Mouse (Mus musculus) kidney, embryonic 15.5 days (tissue): ENCODE measurements at regions not wholly inside any gene's neighbourhood (a gene's known extent, or its start where the extent isn't known, plus 50 kb on each side); places are given as distances from the start of the nearest gene placed in this dataset.
A peak's percentile ranks its signal among the peaks of the same experiment; 100 is the strongest.

Experiments
- ATAC-seq: fragments of 200-750 bp; cut with Nextera tagmentation; replicated peaks from 2 replicates; pipeline ENCODE4 v1.8.0; 2017; ENCODE audit warnings: moderate TSS enrichment; ENCODE audit not compliant: low FRiP score
- H3K27ac ChIP-seq: fragments of 300-500 bp; sonication (generic); 2 replicates; pipeline ENCODE4 v1.5.1; 2015; ENCODE audit warnings: mild to moderate bottlenecking, inconsistent platforms
- H3K27me3 ChIP-seq: fragments of 300-500 bp; sonication (generic); 2 replicates; pipeline ENCODE4 v1.6.1; 2015; ENCODE audit warnings: inconsistent platforms
- H3K36me3 ChIP-seq: fragments of 300-500 bp; sonication (generic); 2 replicates; pipeline ENCODE4 v1.6.1; 2015; ENCODE audit warnings: inconsistent platforms
- H3K4me1 ChIP-seq: fragments of 300-500 bp; sonication (generic); 2 replicates; pipeline ENCODE4 v1.6.1; 2015; ENCODE audit warnings: inconsistent platforms
- H3K4me2 ChIP-seq: fragments of 300-500 bp; sonication (generic); 2 replicates; pipeline ENCODE4 v1.6.1; 2015; ENCODE audit warnings: moderate library complexity, mild to moderate bottlenecking, inconsistent platforms
- H3K4me3 ChIP-seq: fragments of 300-500 bp; sonication (generic); replicated peaks from 2 replicates; pipeline ENCODE4 v1.5.1; 2015; ENCODE audit warnings: mild to moderate bottlenecking, inconsistent platforms
- H3K9ac ChIP-seq: fragments of 300-500 bp; sonication (generic); 2 replicates; pipeline ENCODE4 v1.6.1; 2015; ENCODE audit warnings: mild to moderate bottlenecking, inconsistent platforms
- H3K9me3 ChIP-seq: fragments of 300-500 bp; sonication (generic); replicated peaks from 2 replicates; pipeline ENCODE4 v1.6.1; 2016; ENCODE audit warnings: inconsistent platforms
- WGBS: fragments of 180-500 bp; shearing (Covaris S2); methylation state at CpG from one replicate; pipeline ENCODE4 v1.1.7; 2015; ENCODE audit warnings: mixed read lengths; 5-methylcytosine and 5-hydroxymethylcytosine counted together

- Histone ChIP-seq H3K9me3 (no peaks in the 10 kb centered on the region), H3K27ac (0 out of 2 replicates have a peak overlapping the region, but pooled peaks have one; percentile 48), H3K4me1 (0 out of 2 replicates have a peak, but pooled peaks cover 12% of the 10 kb centered on the region), H3K4me2 (no peak overlapping the region), H3K27me3 (no peaks in the 10 kb centered on the region), H3K9ac (no peak overlapping the region), H3K36me3 (no peaks in the 10 kb centered on the region), H3K4me3 (no peak overlapping the region)
- WGBS: 36% methylated on average over 7 of the region's 7 CpGs
- ATAC-seq: no peak
Observed at GRCm38 (mm10) chr1:88860871-88861589, 159.0 kb upstream of the Arl4c start.

DNA sequence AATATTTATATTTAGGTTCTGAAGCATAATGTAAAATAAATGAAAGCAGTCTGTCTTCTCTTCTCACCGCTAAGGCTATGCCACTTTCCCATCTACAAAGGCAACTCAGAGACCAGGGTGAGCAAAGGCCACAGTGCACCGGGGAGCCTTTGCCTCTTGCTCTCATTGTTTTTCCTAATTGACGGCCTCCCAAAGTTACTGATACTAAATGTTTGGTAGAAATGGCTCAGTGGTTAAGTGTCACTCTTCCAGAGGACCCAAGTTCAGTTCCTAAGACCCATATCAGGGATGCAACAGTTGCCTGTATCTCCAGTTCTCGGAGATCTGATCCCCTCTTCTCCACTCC lies 159.5 kb upstream of the Arl4c start:
- H3K4me3 ChIP-seq: no peak overlapping the region
- 67% methylated on average over 4 of the region's 4 CpGs for WGBS
- H3K27ac ChIP-seq: peak overlapping the region; percentile 48; the same call in 1 of the 2 replicates
- no peak overlapping the region for H3K9ac ChIP-seq
- ATAC-seq: no peak
- H3K36me3 ChIP-seq: no peaks in the 10 kb centered on the region
- no peaks in the 10 kb centered on the region for H3K9me3 ChIP-seq
- H3K4me2 ChIP-seq: no peak overlapping the region
- H3K27me3 ChIP-seq: no peaks in the 10 kb centered on the region
- 0 out of 2 replicates have a peak, but pooled peaks cover 12% of the 10 kb centered on the region for H3K4me1 ChIP-seq

DNA sequence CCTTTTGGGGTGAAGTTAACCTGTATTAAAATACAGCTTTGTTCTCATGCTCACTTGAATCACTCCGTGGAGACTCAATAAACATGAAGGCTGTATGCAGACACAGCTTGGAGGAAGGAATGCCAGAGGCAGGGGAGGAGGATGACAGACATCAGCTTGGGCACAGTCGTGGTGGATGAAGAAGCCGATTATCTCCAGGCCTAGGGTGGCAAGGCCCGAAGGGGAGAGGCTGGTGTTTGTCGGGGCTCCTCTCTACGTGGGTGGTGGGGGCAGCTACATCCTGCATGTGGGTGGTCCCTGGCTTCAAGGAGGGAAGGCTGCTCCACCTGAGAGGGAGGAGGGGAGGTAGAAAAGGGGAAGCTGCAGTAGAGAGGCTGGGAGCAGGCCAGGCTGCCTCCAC lies 163.4 kb upstream of the Arl4c start:
- Histone ChIP-seq H3K27ac (no peak overlapping the region), H3K36me3 (no peaks in the 10 kb centered on the region), H3K9me3 (no peaks in the 10 kb centered on the region), H3K9ac (no peak overlapping the region), H3K27me3 (no peaks in the 10 kb centered on the region), H3K4me1 (peaks cover 33% of the 10 kb centered on the region), H3K4me2 (no peak overlapping the region), H3K4me3 (no peak overlapping the region)
- ATAC-seq: no peak
- WGBS: 39% methylated on average over 6 of the region's 6 CpGs

GRCm38 (mm10) chr1:88866571-88866970 lies 164.6 kb upstream of the Arl4c start:
- Histone ChIP-seq H3K4me1 (peaks cover 29% of the 10 kb centered on the region), H3K36me3 (no peaks in the 10 kb centered on the region), H3K27me3 (no peaks in the 10 kb centered on the region), H3K9me3 (no peaks in the 10 kb centered on the region), H3K4me3 (no peak overlapping the region), H3K4me2 (no peak overlapping the region), H3K9ac (no peak overlapping the region), H3K27ac (no peak overlapping the region)
- ATAC-seq: no peak
- 85% methylated on average over 2 of the region's 2 CpGs for WGBS

GRCm38 (mm10) chr1:88867138-88867537 lies 165.1 kb upstream of the Arl4c start:
- no peak overlapping the region for H3K4me3 ChIP-seq
- no peaks in the 10 kb centered on the region for H3K36me3 ChIP-seq
- H3K27me3 ChIP-seq: no peaks in the 10 kb centered on the region
- H3K4me2 ChIP-seq: no peak overlapping the region
- H3K9ac ChIP-seq: no peak overlapping the region
- 49% methylated on average over 3 of the region's 3 CpGs for WGBS
- H3K4me1 ChIP-seq: peaks cover 28% of the 10 kb centered on the region
- no peaks in the 10 kb centered on the region for H3K9me3 ChIP-seq
- peak; percentile 55; the same call in 1 of the 2 replicates for ATAC-seq
- no peak overlapping the region for H3K27ac ChIP-seq

DNA sequence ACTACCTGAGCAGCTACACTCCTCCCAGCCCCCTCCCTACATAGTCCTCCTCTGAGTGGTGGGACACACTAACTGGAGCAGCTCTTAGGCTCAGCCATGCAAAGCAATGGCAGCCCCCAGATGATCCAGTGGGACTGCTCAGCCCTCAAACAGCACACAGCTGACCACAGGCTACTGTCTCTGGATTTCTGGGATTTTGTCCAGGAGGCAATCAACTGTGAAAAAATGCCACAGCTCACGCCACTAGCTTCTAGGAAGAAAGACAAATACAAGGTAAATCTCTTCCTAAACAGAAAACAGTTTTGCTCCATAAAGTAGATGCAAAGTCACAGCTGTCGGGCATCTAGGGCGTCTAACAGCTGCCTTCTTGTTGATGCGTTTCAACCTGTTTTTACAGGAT lies 167.9 kb upstream of the Arl4c start:
- 30% methylated on average over 4 of the region's 4 CpGs for WGBS
- H3K9me3 ChIP-seq: no peaks in the 10 kb centered on the region
- H3K36me3 ChIP-seq: no peaks in the 10 kb centered on the region
- 0 out of 2 replicates have a peak overlapping the region, but pooled peaks have one; percentile 5 for H3K4me2 ChIP-seq
- no peaks in the 10 kb centered on the region for H3K27me3 ChIP-seq
- no peak overlapping the region for H3K9ac ChIP-seq
- H3K4me3 ChIP-seq: no peak overlapping the region
- peaks cover 28% of the 10 kb centered on the region for H3K4me1 ChIP-seq
- ATAC-seq: peak; percentile 79
- H3K27ac ChIP-seq: peak overlapping the region; percentile 59

DNA sequence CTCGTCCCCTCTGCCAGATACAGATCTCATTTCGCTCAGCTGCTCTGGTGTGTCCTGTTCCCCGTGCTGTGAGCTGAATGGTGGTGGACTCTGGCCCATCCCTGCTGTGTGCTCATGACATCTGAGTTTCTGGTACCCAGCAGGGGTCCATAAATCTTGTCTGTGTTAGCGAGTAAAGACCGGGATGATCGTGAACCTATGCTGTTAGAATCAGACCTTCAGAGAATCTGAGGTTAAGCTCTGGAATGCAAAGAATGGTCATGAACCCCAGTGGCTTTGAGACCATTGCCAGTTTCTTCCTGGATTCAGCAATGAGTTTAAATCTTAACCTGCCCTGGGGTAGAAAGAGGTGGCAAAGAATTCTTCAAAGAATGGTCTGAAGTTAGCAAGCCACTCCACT lies 173.3 kb upstream of the Arl4c start:
- H3K4me3 ChIP-seq: no peak overlapping the region
- no peaks in the 10 kb centered on the region for H3K36me3 ChIP-seq
- H3K27ac ChIP-seq: 0 out of 2 replicates have a peak overlapping the region, but pooled peaks have one; percentile 0
- no peak overlapping the region for H3K4me2 ChIP-seq
- 0 out of 2 replicates have a peak, but pooled peaks cover 11% of the 10 kb centered on the region for H3K4me1 ChIP-seq
- ATAC-seq: peak; percentile 66; the same call in 1 of the 2 replicates
- WGBS: 18% methylated on average over 6 of the region's 6 CpGs
- H3K9ac ChIP-seq: no peak overlapping the region
- no peaks in the 10 kb centered on the region for H3K9me3 ChIP-seq
- no peaks in the 10 kb centered on the region for H3K27me3 ChIP-seq

DNA sequence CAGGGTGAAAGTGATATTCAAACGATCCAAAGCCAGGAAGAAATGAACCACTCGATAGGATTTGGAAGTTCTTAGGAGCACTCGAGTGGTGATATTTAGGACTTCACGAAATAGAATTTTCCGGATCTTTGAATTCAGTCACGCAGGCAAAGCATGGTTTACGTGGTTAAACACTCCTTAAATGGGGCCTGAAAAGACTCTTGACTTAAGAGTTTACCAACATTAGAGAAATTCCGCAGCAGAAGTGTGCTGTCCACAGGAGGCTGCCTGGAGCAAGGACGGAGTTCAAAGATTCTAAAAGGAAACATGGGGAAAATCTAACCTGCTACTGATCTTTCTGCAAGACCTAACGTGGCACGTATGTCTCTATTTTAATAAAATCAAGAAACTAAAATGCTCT lies 175.4 kb upstream of the Arl4c start:
- H3K27me3 ChIP-seq: no peaks in the 10 kb centered on the region
- H3K9ac ChIP-seq: no peak overlapping the region
- H3K4me3 ChIP-seq: no peak overlapping the region
- H3K9me3 ChIP-seq: no peaks in the 10 kb centered on the region
- no peak for ATAC-seq
- H3K27ac ChIP-seq: no peak overlapping the region
- no peaks in the 10 kb centered on the region for H3K36me3 ChIP-seq
- no peak overlapping the region for H3K4me2 ChIP-seq
- 0 out of 2 replicates have a peak, but pooled peaks cover 11% of the 10 kb centered on the region for H3K4me1 ChIP-seq
- WGBS: 85% methylated on average over 11 of the region's 11 CpGs

DNA sequence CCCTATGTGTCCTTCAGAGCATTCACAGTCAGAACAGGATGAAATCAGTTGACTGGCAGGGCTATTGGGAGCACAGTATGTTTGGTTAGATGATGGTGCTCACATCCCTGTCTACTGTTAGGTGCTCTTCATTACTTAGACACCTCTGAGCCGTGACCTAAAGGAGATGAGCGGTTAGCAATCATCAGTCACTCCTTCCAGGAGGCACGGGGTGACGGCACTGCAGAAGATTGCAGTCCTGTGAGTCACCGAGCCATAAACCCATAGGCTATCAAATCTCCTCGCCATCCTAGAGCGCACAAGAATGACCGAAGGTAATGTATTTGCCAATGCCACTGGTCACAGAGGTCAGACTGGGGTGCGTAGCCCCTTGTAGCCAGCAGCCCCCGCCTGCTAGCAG lies 176.8 kb upstream of the Arl4c start:
- H3K4me1 ChIP-seq: 0 out of 2 replicates have a peak, but pooled peaks cover 11% of the 10 kb centered on the region
- peak; percentile 46 for ATAC-seq
- H3K36me3 ChIP-seq: no peaks in the 10 kb centered on the region
- H3K4me3 ChIP-seq: no peak overlapping the region
- no peaks in the 10 kb centered on the region for H3K27me3 ChIP-seq
- 35% methylated on average over 10 of the region's 10 CpGs for WGBS
- H3K9me3 ChIP-seq: no peaks in the 10 kb centered on the region
- H3K9ac ChIP-seq: no peak overlapping the region
- H3K4me2 ChIP-seq: no peak overlapping the region
- no peak overlapping the region for H3K27ac ChIP-seq

DNA sequence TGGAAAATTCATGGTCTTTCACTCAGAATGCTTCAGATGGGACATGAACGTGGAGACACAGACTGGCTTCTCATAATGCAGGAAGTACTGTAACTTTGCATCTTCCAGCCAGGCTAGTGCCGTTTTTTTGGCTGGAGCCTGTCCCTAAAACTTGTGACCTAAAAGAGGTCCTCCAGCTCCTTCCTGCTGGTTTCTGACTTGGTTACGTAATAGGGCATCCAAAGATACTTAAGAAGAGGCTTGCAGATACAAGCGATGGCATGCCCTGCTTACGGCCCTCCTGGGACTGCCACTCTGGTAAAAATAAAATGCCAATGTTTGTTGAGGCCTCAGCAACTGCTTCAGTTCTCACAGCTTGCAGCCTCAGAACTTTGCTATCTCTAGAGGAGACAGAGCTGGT lies 177.3 kb upstream of the Arl4c start:
- Histone ChIP-seq H3K4me1 (0 out of 2 replicates have a peak, but pooled peaks cover 11% of the 10 kb centered on the region), H3K9ac (no peak overlapping the region), H3K27ac (no peak overlapping the region), H3K9me3 (no peaks in the 10 kb centered on the region), H3K27me3 (no peaks in the 10 kb centered on the region), H3K36me3 (no peaks in the 10 kb centered on the region), H3K4me2 (no peak overlapping the region), H3K4me3 (no peak overlapping the region)
- WGBS: 57% methylated on average over 5 of the region's 5 CpGs
- no peak for ATAC-seq

DNA sequence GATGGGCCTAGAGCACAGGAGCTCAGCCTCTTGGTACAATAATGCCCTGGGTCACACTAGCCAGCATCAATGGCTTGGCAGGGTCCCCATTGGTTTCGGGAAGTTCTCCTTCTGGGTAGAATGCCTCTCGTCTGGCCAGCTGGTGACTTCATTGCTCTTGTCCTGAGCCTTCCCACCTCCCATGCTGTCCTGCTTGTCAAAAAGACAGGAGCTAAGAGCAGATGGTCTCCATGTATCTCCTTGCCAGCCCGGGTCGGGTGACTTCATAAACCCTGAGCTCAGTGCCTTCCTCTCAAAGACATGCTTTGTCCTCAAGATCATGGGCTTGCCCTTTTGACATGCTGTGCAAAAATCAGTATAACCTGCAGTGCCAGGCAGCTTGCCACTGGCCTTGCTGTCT lies 179.2 kb upstream of the Sh3bp4 start:
- no peak for ATAC-seq
- no peaks in the 10 kb centered on the region for H3K4me1 ChIP-seq
- H3K36me3 ChIP-seq: no peaks in the 10 kb centered on the region
- H3K4me3 ChIP-seq: no peak overlapping the region
- H3K4me2 ChIP-seq: no peak overlapping the region
- H3K9ac ChIP-seq: no peak overlapping the region
- H3K9me3 ChIP-seq: no peaks in the 10 kb centered on the region
- H3K27ac ChIP-seq: no peak overlapping the region
- H3K27me3 ChIP-seq: no peaks in the 10 kb centered on the region
- WGBS: 79% methylated on average over 4 of the region's 4 CpGs

DNA sequence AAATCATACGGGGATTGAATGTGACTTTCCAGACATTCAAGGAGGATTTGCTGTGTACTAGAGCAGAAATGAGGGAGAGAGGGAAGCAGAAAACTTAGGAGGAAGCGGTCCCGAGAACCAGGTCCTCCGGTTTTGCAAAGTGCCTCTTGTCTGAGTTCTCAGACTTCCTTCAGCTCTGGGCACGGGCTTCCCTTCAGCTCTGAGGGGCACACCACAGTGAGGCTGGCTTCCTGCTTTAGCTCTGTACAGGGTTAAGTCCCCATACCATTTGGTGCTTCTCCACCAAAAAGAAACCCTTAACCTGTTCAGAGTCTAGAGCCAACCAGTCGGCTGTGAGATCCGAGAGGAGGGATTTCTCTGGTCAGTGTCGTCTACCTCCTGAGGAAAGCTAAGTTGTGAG lies 167.8 kb upstream of the Sh3bp4 start:
- Histone ChIP-seq H3K4me2 (no peak overlapping the region), H3K4me1 (no peaks in the 10 kb centered on the region), H3K4me3 (no peak overlapping the region), H3K36me3 (no peaks in the 10 kb centered on the region), H3K27me3 (no peaks in the 10 kb centered on the region), H3K9me3 (no peaks in the 10 kb centered on the region), H3K27ac (no peak overlapping the region), H3K9ac (no peak overlapping the region)
- no peak for ATAC-seq
- 79% methylated on average over 8 of the region's 8 CpGs for WGBS
